Mouse (Mus musculus): Measurements from ENCODE around the gene Sik3.
"Not testable (repeated sequence)": the region's sequence is repeated elsewhere in the genome, so short reads cannot be mapped to it uniquely, and the experiment has no call there.

Gene Sik3

DNA sequence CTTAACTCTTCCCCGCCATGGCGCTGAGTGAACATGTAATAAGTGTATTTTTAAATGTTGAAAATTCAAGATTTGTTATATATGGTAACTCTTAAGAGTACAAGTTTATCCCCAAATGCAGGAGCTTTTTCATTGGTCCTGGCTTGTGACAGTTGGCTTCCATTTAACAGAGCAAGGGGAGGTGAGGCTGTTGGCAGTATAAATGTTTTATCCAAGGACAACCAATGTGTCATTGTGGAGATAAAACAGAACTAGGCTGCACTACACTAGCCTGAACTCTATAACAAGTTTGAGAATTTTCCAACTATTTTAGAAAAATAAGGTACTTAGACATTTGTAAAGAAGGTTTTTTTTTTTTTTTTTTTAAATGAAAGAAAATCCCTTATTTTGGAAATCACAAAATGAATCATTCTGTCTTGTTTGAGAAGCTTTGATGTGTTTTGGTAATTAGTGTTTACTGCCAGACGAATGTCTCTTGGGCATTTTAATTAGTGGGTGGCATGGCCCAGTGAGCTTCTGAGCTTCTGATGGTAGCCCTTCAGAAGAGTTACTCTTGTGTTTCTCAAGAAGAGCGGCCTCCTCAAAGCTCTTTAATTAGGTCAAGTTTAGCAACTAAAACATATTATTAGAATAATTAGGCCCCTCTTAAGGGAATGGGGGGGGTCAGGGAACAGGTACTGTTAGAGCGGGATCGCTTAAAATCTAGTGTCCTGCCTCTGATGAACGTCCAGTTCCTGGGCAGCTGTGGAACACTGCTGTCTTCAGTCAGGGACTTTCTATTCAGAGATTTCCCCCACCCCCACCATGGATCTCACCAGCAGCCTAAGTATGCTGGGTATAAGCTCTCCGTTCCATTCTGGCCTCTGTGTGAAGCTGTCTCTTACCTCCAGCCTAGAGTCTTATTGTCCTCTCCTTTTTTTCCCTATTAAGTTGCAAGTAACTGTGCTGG is 139.7 kb downstream of the Sik3 start:
- DNase-seq (ENCODE audit: low spot score) = no peak

DNA sequence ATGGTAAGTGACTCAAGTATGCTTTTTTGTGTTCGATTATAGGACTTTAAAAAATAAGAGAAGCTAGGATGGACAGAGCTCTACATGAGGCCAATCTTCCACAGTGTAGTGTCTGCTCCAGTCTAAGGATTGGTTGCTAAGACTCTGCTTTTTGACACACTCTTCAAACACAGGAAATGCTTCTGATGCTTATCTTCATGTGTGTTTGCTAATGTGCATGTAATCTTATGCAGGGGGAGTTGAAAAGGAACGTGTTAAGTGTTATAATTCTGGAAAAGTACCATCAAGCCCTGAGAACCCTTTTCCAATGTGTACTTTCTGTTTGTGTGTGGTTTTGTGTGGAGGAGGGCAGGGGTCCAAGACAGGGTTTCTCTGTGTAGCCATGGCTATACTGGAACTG is 141.8 kb downstream of the Sik3 start:
- no peak for DNase-seq (ENCODE audit: low spot score)

DNA sequence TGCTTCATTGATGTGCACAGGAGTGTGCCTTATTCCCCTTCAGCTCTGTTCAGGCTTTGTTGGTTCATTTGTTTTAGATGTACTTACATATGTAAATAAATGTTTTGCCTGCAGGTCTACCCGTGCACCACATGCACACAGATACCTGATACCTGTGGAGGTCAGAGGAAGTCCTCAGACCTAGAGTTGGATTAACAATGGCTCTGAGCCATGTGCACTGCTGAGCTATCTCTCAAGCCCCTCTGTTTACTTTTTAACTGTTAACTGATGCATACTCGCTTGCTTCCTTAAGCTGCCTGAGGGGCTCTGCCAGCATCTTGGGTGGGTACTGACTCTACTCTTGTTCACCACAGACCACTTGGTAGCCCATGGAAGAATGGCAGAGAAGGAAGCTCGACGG is 142.4 kb downstream of the Sik3 start:
- DNase-seq (ENCODE audit: low spot score) = no peak

DNA sequence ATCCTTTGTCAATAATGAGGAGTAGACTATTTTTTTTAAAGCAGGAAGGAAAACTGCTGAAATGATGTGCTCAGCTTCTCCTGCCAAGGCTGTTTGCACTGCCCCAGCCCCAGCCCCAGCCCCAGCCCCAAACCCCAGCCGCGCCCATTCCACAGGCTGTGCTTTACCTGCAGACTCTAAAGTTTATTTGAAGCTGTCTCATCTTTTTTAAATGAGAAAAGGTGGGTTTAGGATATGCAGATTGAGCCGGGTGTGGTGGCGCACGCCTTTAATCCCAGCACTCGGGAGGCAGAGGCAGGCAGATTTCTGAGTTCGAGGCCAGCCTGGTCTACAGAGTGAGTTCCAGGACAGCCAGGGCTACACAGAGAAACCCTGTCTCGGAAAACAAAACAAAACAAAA is 143.2 kb downstream of the Sik3 start:
- DNase-seq (ENCODE audit: low spot score) = not testable (repeated sequence)

DNA sequence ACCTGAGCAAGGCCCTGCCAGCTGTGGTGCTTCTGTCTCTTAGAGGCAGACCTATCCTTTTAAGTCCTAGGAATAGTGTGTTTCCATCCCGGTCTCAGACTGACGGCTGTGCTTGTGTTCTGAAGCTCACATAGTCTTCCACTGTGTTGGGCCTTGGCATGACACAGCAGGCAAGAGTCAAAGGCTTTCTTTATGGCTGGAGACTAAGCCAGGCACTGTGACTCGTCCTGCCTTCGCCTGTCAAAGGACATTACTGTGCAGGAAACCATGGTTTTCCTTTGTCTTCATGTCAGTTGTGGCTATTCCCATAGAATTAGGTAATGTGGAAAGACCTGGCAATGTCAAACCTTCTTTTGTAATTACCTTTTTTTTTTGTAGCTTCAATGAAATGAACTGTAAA is 144.1 kb downstream of the Sik3 start:
- DNase-seq (ENCODE audit: low spot score) = no peak

DNA sequence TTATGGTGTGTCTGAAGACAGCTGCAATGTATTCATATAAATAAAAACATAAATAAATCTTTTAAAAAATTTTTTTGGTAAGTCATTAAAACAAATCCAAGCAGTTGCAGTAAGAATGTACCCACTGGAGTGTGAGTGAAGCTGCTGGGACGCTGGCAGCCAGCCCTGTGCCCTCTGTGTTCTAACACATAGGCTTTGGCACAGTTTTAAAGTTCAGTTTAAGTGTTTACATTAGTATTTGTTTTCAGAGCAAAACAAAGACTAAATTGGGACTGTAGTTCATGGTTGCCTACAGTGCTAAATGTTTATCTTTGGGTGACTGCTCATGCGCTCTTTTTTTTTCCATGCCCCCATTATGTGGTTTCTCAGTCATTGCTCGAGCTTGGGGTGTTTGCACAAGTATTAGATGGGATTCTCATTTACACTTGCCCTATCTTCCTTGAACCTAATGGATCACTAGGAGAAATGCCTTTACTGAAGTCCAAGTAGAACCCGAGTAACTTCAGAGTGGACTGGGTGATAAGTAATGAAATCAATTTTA is 145.7 kb downstream of the Sik3 start:
- DNase-seq (ENCODE audit: low spot score) = no peak

DNA sequence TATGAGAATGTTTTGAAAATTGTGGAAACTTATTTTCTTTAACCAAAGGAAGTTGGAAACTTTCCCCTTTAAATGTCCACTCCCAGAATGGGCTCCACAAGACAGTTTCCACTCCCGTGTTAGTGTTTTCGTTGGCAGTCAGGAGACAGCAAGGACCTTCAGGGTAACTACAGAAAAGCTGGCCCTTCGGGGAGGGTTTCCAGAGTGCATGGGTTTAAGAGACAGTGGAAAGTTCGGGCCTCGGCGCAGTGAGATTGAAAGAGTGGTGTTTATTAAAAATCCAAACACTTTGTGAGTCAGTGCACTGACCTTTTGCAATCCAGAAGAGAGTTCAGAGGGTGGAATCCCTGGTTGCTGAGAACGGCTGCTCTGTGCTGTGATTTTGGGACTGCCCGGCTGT is 150.8 kb downstream of the Sik3 start:
- no peak for DNase-seq (ENCODE audit: low spot score)

DNA sequence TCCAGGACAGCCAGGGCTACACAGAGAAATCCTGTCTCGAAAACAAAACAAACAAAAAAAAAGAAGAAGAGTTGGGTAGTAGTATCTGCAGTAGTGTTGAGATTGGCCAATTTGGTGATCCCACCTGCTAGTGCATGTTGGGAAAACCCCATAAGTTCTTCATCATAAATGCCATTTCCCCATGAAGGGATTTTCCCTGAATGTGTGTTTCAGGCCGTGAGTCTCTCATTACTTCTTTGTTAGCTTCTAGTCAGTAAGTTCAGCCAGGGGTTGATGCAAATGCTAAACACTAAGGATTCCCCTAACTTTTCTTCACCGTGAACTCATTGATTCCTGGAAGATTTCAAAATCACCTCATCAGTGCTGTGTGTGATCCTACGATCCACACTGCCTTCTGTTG is 156.2 kb downstream of the Sik3 start:
- DNase-seq (ENCODE audit: low spot score) = no peak

DNA sequence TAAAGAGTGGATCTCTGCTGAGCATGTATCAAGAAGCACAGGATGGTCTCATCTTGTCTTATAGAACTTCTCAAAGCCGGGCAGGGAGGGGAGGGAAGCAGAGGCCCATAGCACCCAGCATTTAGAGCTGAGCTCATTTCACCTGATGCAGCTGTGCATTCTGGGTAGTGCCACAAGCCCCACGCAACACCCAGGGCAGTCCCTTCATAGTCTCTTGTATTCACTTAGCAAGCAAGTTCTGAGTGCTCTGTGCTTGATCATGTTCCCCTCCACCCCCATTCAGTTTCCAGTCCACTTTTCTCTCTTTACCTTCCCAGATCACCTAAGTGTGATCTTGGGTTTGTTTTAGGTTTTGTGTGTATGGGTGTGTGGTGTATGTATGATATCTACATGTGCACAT is 159.6 kb downstream of the Sik3 start:
- no peak for DNase-seq (ENCODE audit: low spot score)

DNA sequence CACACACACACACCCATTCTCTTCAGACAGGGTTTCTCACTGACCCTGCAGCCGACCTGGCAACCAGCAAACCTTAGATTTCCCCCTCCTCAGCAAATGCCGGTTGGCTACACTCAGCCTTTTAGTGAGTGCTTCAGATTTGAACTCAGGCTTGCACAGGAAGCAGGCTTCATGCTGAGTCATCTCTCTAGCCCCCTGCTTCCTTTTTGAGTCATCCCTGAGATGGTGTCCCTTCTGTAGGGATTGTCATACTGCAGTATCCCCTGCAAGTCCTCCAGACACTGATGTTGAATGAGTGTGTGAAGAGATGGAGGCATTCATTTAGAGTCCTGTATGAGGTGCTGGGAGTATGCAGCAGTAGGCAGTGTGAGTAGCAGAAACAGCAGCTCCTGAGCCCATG is 160.3 kb downstream of the Sik3 start:
- no peak for DNase-seq (ENCODE audit: low spot score)

DNA sequence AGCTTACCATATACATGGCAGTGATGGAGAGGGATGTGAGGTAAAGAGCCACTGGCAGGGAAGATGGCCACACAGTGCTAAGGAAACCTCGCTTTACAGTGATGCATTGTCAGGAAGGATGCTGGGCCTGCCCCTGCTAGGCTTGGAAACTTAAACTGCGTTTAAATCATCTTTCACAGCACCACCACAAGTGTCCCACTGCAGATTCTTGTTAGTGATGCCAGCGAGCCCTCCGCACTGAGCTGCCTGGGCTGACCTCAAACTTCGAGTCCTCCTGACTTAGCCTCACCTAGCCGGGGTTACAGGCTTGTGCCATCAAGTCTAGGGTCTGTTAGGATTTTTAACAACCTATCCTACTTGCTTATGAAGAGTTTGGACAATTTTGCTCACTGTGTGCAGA is 161.3 kb downstream of the Sik3 start:
- DNase-seq (ENCODE audit: low spot score) = no peak

DNA sequence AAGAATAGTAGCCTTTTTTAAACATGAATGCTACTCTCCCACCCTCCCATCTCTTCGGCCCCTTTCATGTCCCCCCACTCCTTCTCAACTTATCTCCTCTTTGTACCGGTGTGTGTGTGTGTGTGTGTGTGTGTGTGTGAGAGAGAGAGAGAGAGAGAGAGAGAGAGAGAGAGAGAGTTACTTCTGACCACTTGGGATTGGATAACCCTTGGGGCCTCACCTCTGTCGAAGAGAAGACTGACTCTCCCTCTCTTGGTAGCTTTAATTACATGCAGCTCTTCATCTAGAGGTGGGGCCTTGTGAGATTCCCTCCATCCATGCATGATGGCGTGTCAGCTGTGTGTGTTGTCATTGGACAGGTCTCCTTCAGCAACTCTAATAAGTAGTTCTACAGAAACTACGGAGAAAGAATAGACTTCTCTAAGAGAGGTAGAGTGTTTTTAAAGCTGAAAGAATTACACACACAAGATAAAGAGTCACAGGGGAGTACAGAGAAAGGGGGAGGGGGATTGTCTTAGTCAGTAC is 162.2 kb downstream of the Sik3 start:
- no peak for DNase-seq (ENCODE audit: low spot score)

DNA sequence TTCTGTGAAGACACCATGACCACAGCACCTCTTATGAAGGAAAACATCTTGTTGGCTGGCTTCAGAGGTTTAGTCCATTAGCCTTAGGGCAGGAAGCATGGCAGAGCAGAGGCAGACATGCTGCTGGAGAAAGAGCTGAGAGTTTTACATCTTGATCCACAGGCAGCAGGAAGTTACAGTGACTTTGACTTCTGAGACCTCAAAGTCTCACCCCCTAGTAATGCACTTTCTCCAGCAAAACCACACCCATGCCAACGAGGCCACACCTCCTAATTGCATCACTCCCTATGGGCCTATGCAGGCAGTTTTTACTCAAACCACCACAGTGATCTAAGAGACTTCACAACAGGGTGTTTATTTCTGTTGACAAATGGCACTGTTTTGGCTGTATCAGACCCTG is 162.7 kb downstream of the Sik3 start:
- no peak for DNase-seq (ENCODE audit: low spot score)

DNA sequence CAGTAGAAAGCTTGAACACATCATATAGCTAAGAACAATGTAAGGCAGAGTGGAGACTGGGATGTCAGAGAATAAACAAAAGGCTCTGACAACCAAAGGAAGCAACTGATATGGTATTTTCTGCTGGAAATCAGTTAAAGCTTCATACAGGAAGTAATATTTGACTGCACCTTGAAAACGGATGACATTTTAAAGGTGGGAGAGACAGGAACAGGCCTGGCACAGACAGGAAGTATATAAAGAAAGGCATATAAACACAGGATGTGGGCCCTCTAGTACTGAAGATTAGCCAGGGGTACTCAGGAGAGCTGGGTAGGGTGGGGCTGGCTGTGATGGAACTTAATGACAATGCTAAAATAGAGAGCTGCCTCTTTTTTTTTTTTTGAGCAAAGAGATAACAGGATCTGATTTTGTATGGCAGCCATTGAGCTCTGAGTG is 163.3 kb downstream of the Sik3 start:
- no peak for DNase-seq (ENCODE audit: low spot score)

DNA sequence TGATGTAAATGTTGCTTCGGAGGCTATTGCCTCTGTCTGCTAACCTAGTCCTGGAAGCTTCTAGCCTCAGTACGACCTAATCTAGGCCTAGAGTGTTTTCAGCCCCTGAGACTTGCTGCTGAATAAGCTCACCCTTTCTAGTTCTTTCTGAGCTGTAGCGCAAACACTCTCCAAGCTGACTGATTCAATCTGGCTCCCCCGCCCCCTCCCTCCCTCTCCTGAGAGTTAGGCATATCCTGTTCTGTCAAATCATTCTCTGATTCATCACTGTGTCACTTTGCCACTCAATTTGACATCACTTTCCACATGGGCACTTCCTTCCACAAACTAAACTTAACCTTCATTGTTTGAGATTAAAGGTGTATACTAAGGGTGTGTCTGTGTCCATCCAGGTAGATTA is 164.0 kb downstream of the Sik3 start:
- no peak for DNase-seq (ENCODE audit: low spot score)

DNA sequence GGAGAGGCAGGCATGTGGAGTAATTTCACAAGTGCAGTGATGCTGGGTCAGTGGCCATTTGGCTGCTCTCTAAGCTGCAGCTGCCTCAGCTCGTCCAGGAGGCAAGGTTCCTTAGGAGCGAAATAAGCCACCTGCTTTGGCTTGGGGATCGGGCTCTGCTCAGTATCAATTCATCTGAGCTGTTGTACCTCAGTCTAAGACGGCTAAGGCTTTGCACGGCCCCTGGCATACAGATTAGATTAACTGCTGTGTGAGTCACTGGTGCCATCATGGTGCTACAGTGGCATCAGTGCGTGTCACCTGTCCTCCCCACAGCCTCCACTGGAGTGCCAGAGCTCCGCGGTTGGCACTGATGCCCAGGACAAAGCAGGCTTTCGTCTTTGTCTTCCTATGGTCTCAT is 166.0 kb downstream of the Sik3 start:
- no peak for DNase-seq (ENCODE audit: low spot score)

DNA sequence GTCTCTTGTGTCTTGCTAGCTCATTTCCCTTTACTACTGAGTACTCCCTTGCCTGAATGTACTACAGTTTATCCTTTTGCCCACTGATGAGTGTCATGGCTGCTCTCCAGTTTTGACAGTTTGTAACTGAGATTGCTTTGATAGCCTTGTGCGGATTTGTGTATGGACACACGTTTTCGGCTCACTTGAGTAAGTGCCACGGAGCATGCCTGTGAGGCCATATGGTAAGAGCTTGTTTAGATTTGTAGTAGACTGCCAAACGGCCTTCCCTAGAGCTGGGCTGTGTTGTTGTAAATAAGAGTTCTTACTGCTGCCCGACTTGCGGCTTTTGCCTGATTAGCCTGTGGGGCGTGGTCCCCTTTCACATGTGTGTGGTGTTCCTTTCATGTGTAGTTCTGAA is 168.7 kb downstream of the Sik3 start:
- no peak for DNase-seq (ENCODE audit: low spot score)

DNA sequence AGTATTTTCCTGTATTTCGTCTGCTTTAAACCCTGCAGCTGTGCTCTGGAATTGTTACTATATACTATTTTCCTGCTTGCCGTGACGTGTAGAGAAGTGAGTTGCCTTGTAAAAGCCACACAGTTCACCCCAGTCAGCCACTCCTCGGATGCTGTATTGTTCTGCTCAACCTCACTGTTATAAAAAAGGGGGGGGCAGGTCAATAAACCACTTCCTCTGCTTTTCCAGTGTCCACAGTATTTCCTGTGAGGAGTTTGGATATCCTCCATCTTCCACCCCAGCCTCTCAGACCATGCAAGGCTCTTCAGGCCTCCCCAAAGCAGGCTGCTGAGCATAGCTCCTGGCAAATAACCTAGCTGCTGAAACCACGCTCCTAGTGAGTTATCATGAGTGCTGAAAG is 171.9 kb downstream of the Sik3 start:
- no peak for DNase-seq (ENCODE audit: low spot score)

DNA sequence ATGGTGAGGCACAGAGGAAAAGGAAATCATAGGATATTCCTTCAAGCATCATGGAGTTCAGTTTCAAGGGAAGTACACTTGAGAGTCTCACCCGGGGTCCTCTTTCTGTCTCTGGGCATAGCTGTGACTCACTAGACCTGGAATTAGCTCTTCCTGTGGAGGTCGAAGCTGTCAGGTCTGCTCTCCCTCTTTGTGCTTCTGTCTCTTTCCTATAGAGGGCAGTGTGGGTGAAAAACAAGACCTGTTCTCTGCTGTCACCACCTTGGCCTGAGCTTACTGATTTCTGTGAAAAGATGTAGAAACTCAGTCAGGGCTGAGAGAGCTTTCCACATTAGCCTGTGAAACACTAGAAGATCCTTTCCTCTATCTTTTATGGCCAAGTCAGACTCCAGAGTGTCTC is 172.6 kb downstream of the Sik3 start:
- peak; percentile 39 for DNase-seq (ENCODE audit: low spot score)

DNA sequence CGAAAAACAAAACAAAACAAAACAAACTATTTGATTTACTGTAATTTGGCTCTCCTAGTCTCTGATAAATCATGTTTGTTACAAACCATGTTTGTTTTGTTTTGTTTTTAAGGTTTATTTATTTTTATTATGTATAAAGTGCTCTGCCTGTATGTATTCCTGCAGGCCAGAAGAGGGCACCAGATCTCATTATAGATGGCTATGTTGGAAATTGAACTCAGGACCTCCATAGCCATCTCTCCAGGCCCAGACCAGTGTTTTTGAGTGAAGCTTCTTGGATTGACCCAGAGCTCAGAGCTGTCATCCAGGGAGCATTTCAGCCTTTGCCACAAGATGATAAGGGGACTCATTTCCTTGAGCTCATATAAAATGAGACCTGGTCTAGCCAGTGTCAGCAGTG is 173.8 kb downstream of the Sik3 start:
- DNase-seq (ENCODE audit: low spot score) = no peak

DNA sequence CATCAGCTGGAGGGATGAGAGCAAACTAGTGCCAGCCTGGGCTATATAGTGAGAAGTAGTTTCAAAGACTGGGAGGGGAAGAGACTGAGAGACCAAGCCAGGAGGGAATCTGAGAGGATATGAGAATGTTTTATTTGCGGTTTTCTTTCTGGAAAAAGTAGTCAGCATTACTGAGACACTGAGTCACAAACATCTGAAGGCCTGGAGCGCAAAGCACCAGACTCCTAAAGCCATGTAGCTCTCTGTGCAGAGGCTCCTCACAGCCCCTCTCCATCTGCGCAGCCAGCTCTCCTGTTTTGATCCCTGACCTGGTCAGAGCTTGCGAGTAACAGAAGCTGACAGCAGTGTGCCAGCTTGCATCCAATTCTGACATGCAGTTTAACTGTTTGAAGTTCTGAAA is 175.8 kb downstream of the Sik3 start:
- no peak for DNase-seq (ENCODE audit: low spot score)

DNA sequence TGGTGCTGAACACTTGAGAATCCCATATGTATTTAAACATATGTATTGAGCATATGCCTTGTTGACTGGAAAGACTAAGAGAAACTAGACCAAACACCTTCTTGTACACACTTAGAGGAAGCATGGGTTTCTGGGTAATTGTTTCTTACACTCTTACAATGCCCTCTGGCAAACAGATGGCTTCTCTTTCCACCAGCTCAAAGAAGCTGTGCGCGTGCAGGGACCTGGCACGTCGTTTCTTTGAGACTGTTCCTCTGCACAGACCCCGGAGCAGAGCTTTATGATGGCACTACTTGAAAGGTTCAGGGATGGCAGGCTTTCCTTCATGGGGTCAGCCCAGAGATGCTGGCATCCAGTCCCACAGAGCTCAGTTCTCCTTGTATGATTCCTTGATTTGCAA is 176.3 kb downstream of the Sik3 start:
- no peak for DNase-seq (ENCODE audit: low spot score)

DNA sequence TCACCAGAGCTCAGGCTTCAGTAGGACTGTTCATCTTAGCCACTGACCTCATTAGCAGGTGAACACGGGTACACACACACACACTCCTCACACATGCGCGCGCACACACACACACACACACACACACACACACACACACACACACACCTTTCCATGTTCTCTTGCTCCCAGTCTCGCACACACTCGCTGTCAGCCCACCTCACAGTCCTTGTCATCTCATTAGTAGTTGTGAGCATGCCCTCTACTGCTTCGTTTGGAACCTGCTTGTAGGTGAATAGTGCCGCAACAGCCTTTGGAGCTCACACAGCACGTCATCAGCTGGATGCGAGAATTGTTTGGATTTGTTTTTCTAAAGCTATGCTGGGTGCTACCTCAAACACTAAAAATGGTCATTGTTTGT is 176.8 kb downstream of the Sik3 start:
- no peak for DNase-seq (ENCODE audit: low spot score)

DNA sequence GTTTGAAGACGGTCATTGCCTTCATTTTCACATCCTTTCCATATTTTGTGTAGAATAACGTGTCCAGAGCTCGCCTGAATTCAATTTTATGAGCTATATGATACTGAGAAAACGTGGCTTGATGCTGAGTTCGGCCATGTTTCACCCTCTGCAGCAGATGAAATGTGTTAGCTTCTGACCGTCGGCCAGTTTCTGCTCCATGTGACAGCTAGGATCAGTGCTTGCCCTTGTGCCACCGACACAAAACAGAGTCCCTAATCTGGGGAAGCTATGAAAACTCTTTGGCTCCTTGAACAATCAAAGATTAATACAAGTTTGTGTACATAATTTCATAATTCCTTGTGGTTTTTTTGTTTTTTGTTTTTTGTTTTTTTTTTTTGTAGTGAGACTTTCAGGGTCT is 178.6 kb downstream of the Sik3 start:
- DNase-seq (ENCODE audit: low spot score) = no peak
